Mouse (Mus musculus): ENCODE data around the gene Trak1. TPM values are rescaled to one million over a fixed set of nuclear protein-coding genes. Genes with fewer than 3 reads are reported as not detected.

The Trak1 gene
- total RNA-seq, 1 experiment: 18.9 TPM

GRCm38 (mm10) chr9:121342510-121343110, 45.3 kb downstream of the Trak1 start:
- H3K4me1 ChIP-seq (ENCODE audit: control insufficient read depth in 2 of 2, insufficient read depth in 2 of 2, low read length in 2 of 2, poor library complexity in 1 of 2): peaks cover 5 to 51% of the 10 kb centered on the region in 2 experiments; a peak in 2 of 4 replicates
- DNase-seq (ENCODE audit: low read depth, low spot score): no peak
- no peaks in the 10 kb centered on the region for H3K9me3 ChIP-seq (ENCODE audit: control insufficient read depth, insufficient read depth, low read depth, low read length)
- peak overlapping the region; percentile 91; the same call in 1 of the 2 replicates for H3K27ac ChIP-seq (ENCODE audit: insufficient read depth, low read depth, low read length, poor library complexity, severe bottlenecking)
- H3K36me3 ChIP-seq (ENCODE audit: control insufficient read depth, insufficient read depth, low read length, poor library complexity, severe bottlenecking): no peaks in the 10 kb centered on the region
- in situ Hi-C loops (cut with MboI; ENCODE audit: low sequenced_read_pairs in 2 of 2, unreplicated experiment in 2 of 2): no loop called here
- no peak overlapping the region for H3K4me3 ChIP-seq (ENCODE audit: insufficient read depth in 1 of 2, low read depth in 1 of 2, low read length in 2 of 2, poor library complexity in 1 of 2, severe bottlenecking in 1 of 2)
- no peak overlapping the region for H3K9ac ChIP-seq (ENCODE audit: insufficient read depth, low read depth, low read length, poor library complexity, severe bottlenecking)
- TF ChIP-seq MAFK (IDR thresholded peaks at IDR 0.05; ENCODE audit: insufficient read depth, low read depth, low read length) (no peak), HCFC1 (IDR thresholded peaks at IDR 0.05; ENCODE audit: borderline replicate concordance, insufficient read depth, low read length) (no peak), ZC3H11A (IDR thresholded peaks at IDR 0.05; ENCODE audit: borderline replicate concordance, low read depth, low read length) (no peak), CHD2 (IDR thresholded peaks at IDR 0.05; ENCODE audit: low read depth, low read length) (no peak), ZNF384 (IDR thresholded peaks at IDR 0.05; ENCODE audit: low read depth, low read length) (no peak)

GRCm38 (mm10) chr9:121343122-121343876, 46.0 kb downstream of the Trak1 start:
- H3K9me3 ChIP-seq (ENCODE audit: control insufficient read depth, insufficient read depth, low read depth, low read length): no peaks in the 10 kb centered on the region
- H3K4me3 ChIP-seq (ENCODE audit: insufficient read depth in 1 of 2, low read depth in 1 of 2, low read length in 2 of 2, poor library complexity in 1 of 2, severe bottlenecking in 1 of 2): no peak overlapping the region
- in situ Hi-C loops (cut with MboI; ENCODE audit: low sequenced_read_pairs in 2 of 2, unreplicated experiment in 2 of 2): no loop called here
- H3K27ac ChIP-seq (ENCODE audit: insufficient read depth, low read depth, low read length, poor library complexity, severe bottlenecking): peak overlapping the region; percentile 91
- peak overlapping the region; percentile 16; the same call in 1 of the 2 replicates for H3K9ac ChIP-seq (ENCODE audit: insufficient read depth, low read depth, low read length, poor library complexity, severe bottlenecking)
- TF ChIP-seq ZC3H11A (IDR thresholded peaks at IDR 0.05; ENCODE audit: borderline replicate concordance, low read depth, low read length) (peak; percentile 40; the same call in 1 of the 2 replicates), MAFK (IDR thresholded peaks at IDR 0.05; ENCODE audit: insufficient read depth, low read depth, low read length) (no peak)
- no peaks in the 10 kb centered on the region for H3K36me3 ChIP-seq (ENCODE audit: control insufficient read depth, insufficient read depth, low read length, poor library complexity, severe bottlenecking)
- DNase-seq (ENCODE audit: low read depth, low spot score): no peak
- peaks cover 7 to 51% of the 10 kb centered on the region in 2 experiments; a peak in 2 of 4 replicates for H3K4me1 ChIP-seq (ENCODE audit: control insufficient read depth in 2 of 2, insufficient read depth in 2 of 2, low read length in 2 of 2, poor library complexity in 1 of 2)

DNA sequence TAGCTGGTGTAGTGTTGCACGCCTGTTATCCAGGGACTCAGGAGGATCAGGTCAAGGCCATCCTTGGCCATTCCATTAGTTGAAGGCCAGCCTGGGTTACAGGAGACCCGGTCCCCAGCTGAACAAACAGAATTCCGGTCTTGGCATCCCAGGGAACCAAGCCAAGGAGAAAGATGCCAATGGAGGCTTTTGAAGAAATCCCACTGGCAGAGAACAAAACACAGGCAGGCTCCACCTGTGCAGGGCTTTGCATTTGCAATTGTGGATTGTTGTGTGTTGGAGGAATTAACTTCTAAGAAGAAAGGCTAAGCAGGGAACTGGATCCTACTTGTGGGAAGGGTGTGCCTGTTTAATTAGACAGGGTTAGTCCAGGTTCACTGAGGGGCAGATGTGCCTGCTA, 47.0 kb downstream of the Trak1 start:
- no peak overlapping the region for H3K4me3 ChIP-seq (ENCODE audit: insufficient read depth in 1 of 2, low read depth in 1 of 2, low read length in 2 of 2, poor library complexity in 1 of 2, severe bottlenecking in 1 of 2)
- H3K4me1 ChIP-seq (ENCODE audit: control insufficient read depth in 2 of 2, insufficient read depth in 2 of 2, low read length in 2 of 2, poor library complexity in 1 of 2): peaks cover 11 to 52% of the 10 kb centered on the region in 2 experiments; a peak in 3 of 4 replicates
- TF ChIP-seq CHD2 (IDR thresholded peaks at IDR 0.05; ENCODE audit: low read depth, low read length) (no peak), ZNF384 (IDR thresholded peaks at IDR 0.05; ENCODE audit: low read depth, low read length) (no peak), MAFK (IDR thresholded peaks at IDR 0.05; ENCODE audit: insufficient read depth, low read depth, low read length) (no peak), HCFC1 (IDR thresholded peaks at IDR 0.05; ENCODE audit: borderline replicate concordance, insufficient read depth, low read length) (no peak), ZC3H11A (IDR thresholded peaks at IDR 0.05; ENCODE audit: borderline replicate concordance, low read depth, low read length) (no peak)
- in situ Hi-C loops (cut with MboI; ENCODE audit: low sequenced_read_pairs in 2 of 2, unreplicated experiment in 2 of 2): no loop called here
- no peak overlapping the region for H3K9ac ChIP-seq (ENCODE audit: insufficient read depth, low read depth, low read length, poor library complexity, severe bottlenecking)
- H3K36me3 ChIP-seq (ENCODE audit: control insufficient read depth, insufficient read depth, low read length, poor library complexity, severe bottlenecking): no peaks in the 10 kb centered on the region
- H3K27ac ChIP-seq (ENCODE audit: insufficient read depth, low read depth, low read length, poor library complexity, severe bottlenecking): peak overlapping the region; percentile 91
- DNase-seq (ENCODE audit: low read depth, low spot score): no peak
- no peaks in the 10 kb centered on the region for H3K9me3 ChIP-seq (ENCODE audit: control insufficient read depth, insufficient read depth, low read depth, low read length)

DNA sequence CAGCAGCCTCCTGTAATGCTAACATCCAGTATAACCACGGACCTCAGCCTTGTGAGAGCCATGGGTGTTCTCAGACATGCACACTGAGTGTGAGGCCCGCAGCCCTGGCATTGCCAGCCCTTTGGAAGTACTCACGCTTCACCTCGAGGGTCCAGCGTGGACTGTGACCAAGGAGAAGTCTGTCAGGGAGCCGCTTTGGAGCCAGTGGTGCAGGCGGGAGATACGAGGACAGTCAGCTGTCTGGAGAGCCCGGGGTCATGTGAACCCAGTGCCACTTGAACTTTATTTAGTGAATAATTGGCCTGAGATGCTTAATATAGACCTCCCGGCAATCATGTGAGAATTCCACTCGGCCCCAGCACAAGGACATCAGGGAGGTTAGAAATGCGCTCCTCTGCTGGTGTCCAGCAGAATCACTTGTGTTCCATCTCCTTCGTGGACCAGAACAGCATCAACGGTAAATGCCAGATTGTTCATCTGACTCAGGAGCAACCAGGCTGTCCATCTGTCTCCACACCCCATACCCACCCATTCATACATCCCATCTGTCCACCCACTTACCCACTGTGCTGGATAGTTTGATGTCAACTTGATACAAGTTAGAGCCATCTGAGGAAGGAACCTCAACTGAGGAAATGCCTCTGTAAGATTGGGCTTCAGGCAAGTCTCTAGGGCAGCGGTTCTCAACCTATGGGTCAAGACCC, 48.3 kb downstream of the Trak1 start:
- Histone ChIP-seq H3K4me1 (ENCODE audit: control insufficient read depth in 2 of 2, insufficient read depth in 2 of 2, low read length in 2 of 2, poor library complexity in 1 of 2) (peaks cover 16 to 55% of the 10 kb centered on the region in 2 experiments), H3K36me3 (ENCODE audit: control insufficient read depth, insufficient read depth, low read length, poor library complexity, severe bottlenecking) (no peaks in the 10 kb centered on the region), H3K9ac (ENCODE audit: insufficient read depth, low read depth, low read length, poor library complexity, severe bottlenecking) (no peak overlapping the region), H3K27ac (ENCODE audit: insufficient read depth, low read depth, low read length, poor library complexity, severe bottlenecking) (no peak overlapping the region), H3K9me3 (ENCODE audit: control insufficient read depth, insufficient read depth, low read depth, low read length) (no peaks in the 10 kb centered on the region), H3K4me3 (ENCODE audit: insufficient read depth in 1 of 2, low read depth in 1 of 2, low read length in 2 of 2, poor library complexity in 1 of 2, severe bottlenecking in 1 of 2) (no peak overlapping the region)
- TF ChIP-seq HCFC1 (IDR thresholded peaks at IDR 0.05; ENCODE audit: borderline replicate concordance, insufficient read depth, low read length): no peak
- TF ChIP-seq CHD2 (IDR thresholded peaks at IDR 0.05; ENCODE audit: low read depth, low read length): no peak
- TF ChIP-seq ZNF384 (IDR thresholded peaks at IDR 0.05; ENCODE audit: low read depth, low read length): no peak
- no peak for TF ChIP-seq MAFK (IDR thresholded peaks at IDR 0.05; ENCODE audit: insufficient read depth, low read depth, low read length)
- TF ChIP-seq ZC3H11A (IDR thresholded peaks at IDR 0.05; ENCODE audit: borderline replicate concordance, low read depth, low read length): no peak
- DNase-seq (ENCODE audit: low read depth, low spot score): no peak
- in situ Hi-C loops (cut with MboI; ENCODE audit: low sequenced_read_pairs in 2 of 2, unreplicated experiment in 2 of 2): no loop called here

Measured in ES-E14 (cell line).